Mouse (Mus musculus) yolk sac, embryonic 10.5 days (tissue): Measurements from ENCODE around the gene Stc2.

Experiments
- DNase-seq: peaks from one replicate; pipeline ENCODE4 v3.0.0-alpha.2; 2017; ENCODE audit warnings: low spot score

Gene Stc2

DNA sequence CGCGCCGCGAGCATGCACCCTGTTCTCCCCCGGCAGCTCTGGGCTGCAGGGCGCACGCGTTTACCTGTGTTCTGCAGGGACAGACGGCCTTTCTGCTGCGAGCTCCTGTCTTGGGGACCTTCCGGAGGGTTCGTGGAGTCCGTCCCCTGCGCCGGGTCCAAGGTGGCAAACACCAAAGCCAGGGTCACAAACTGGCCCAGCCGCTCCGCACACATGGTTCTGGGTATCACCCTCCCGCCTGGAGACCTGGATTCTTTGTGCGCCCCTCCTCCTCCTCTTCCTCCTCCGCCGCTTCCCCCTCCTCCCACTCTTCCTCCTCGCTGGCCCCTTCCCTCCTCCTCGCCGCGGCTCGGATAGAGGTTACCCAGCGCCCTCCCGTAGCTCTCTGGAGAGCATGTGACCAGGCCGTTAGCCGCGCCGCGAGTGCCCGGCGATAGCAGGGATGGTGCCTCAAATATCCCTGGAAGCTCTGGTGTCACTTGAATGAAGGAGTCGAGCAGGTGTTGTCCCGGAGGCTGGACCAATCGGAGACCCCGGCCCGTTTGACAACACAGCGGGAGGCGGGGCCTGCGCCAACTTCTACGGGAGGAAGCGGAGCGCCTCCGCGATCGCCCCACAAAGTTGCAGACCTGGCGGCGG lies at the start of gene Stc2:
Gene Stc2 (minus strand): TSS at position 427 of the 639 bp plus-strand sequence.
- DNase-seq = peak; percentile 82

DNA sequence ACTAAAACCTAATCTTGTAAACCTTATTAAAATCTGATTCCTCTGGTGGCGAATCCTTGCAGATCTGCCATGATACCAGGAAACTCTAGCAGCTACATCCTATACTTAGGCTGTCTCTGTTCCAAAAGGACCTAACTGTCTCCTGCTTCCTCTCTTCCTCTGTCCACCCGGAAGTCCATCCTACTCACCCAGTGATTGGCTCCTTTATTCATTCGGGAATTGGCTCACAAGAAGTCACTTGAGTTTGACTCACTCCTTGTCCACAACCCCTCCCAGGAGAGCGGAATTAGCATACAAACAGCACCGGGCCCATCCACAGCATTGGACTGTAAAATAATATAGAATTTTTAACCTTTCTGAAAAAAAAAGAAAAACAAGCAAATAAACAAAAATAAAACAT lies 47.2 kb upstream of the Stc2 start:
- no peak for DNase-seq

DNA sequence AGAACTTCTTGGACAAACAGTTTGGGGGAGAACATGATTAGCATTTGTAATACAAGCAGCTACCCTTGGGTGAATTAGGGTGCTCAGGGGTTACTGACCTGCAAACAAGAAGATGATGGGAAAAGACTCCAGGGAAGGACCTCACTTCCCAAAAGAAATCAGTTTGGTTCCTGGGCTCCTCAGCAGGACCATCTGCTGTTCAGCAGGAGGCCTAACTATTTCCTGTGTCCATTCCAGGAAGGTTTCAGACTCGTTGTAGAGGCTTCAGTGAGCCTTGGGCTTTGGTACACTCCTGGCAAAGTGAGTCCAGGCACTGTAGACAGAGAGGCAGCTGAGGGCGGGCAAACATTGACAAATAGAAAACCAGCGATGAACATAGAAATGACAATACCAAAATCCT lies 42.5 kb upstream of the Stc2 start:
- no peak for DNase-seq

DNA sequence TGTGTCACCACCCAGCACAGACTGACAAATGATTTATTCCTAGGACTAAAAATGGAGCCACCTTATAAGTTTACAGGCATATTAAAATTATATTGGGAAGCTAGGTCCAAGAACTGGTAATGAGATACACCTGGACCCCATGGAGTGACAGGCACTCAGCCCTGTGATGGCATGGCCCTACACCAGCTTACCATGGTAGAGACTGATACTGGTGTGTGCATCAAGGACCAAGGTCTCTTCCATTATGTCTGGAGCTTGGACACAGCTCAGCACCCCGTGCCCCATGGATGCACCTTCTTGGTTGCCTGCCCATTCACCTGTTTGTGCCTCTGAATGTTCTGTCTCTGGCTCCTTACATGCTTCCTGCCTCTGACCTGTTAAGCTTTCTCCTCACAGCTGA lies 36.9 kb upstream of the Stc2 start:
- no peak for DNase-seq

DNA sequence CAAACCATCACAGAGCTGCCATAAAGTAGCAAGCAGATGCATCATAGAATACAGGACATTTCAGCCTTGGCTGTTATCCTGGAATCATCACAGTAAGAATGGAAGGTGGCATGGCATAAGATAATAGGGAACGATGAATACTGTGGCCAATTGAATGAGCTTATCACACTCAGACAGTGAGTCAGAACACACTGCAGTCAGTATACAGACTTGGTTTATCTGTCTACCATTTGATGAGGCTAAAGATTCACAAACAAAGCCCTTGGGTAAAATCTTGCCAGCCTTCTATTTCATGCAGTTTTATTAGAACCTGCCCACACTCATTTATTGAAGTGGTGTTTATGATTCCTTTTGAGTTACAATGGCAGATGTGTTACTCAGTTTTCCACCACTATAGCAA lies 33.2 kb upstream of the Stc2 start:
- no peak for DNase-seq

DNA sequence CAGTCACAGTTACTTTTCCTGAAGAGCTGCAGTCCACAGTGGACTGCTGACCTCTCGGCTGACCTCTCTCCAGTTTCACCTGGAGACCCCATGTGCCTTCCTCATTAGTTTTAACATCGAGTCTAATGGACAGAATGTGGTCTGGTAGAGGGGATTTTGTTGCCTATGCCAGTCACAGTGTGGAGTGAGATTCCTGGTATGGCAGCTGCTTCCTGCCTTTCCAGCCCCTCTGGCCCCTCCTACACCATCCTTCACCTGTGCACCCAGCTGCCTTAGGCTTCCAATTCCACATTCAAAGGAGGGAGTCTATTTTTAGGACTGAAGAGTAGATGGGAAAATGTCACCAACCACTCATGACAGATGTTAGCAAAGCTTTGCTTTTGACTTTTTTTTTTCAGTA lies 28.7 kb upstream of the Stc2 start:
- DNase-seq = no peak

DNA sequence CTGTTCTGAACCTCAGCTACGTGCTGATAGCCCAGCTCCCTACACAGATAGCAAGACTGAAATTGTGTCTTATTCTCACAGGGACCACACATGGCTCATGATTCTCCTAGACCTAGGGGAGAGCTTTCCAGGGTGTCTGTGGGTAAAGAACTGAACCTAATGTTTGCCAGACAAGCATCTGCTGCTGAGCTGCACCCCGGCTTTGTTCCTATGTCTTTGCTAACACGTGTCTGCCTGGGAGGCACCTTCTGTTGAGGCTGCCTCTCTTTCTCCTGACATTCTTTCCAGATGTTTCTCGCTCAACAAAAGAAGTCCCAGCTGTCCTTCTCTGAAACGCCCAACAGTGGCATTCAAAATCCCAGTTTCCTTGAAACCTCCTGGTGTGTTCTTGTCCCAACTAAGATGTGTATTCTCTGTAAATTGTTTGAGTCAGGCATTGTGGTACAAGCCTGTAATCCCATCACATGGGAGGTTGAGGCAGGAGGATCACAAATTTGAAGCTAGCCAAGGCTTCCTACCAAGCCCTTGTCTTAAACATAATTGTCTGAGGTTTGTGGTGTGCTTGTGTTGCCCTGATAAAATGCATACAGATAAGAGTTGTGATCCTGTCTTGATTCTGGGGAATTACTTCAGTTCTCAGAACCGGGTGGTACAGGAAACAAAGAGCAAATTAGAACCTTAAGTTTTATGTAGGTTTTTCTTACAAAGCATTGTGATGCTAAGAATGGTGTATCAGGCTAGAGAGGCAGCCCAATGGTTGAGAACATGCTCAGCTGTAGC lies 27.0 kb upstream of the Stc2 start:
- DNase-seq = no peak

DNA sequence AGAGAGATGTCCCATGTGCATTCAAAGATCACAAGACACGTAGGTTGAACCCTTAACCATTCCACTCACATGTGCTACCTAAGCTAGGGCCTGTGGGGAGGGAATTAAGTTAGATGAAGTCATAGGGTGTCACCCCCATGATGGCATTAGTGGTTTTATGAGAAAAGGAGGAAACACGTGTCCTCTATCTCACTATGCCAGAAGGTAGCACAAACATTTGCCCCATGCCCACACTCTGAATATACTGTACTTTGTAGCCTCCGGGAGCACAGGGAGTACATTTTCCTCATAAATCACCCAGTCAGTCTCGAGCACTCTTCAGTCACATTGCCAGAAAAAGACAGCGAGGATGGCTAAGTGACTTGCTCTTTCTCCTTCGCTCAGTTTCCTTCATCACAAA lies 24.2 kb upstream of the Stc2 start:
- DNase-seq = no peak

DNA sequence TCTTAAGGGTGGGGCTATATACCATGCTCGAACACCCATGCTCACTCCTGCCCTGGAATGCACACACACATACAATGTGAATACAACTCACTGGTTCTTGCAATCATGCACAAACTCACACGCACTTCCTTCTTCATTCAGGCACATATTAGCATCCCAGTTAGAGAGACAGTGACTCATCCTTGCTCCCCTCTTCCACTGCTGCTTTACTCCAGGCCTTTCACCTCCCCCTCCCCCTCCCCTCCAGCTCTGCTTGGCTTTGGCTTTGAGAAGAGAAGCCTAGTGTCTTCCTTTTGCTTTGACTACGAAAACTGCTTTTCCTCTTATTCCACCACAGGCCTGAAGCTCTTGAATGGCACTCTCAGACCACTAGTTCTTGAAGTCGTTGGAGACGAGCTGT lies 22.5 kb upstream of the Stc2 start:
- DNase-seq = no peak

DNA sequence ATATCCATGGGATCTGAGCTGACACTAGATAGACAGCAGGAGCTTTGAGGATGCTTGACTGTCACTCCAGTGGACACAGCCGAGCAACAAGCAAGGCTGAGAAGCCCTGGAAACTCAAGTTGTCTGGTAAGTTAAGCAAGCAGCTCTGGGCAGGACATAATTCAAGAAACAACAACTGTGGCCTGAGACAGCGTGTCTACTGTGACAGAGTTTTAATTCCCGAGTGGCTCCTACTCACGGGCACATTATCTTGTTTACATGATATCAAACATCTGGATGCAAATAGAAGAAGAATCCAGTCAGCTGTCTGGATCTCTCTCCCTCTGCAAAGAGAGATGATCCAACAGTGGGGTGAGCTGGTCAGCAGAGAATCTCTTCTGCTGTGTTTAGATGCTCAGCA lies 19.0 kb upstream of the Stc2 start:
- DNase-seq = no peak

DNA sequence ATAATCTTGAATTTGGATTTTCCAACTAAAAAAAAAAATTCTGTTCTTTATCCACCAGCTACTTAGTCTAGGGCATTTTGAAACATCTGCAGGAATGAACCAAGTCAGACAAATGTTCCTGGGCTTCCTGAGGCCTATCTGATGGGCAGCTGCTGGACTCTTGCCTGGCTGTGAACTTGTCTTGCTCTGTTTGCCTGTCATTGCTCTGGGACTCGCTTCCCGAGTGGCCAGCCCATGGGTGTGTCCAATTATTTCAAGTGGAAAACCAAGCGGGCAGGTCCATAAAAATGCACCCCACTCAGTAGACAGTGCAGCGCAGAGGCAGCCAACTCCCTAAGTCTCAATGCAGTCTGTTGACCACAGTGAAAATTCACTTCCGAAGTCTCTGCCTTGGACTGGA lies 17.7 kb upstream of the Stc2 start:
- no peak for DNase-seq

DNA sequence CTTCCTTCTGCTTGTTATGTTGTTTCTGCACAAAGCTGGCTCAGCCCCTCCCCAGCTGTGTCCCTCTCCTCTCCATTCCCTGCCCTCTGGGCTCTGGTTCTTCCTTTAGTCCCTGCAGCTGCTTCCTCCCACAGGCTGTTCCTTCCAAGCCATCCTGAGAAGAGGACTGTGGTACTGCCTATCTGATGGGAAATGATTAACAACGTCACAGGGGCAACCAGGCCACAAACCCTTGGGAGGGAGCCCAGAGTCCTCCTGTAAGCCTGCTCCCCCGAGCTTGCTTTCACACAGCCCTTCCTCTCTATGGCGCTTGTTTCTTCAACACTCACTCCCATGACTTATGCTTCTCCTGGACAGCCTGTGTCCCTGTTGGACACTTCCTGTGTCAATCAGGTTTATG lies 16.7 kb upstream of the Stc2 start:
- DNase-seq = peak; percentile 2

DNA sequence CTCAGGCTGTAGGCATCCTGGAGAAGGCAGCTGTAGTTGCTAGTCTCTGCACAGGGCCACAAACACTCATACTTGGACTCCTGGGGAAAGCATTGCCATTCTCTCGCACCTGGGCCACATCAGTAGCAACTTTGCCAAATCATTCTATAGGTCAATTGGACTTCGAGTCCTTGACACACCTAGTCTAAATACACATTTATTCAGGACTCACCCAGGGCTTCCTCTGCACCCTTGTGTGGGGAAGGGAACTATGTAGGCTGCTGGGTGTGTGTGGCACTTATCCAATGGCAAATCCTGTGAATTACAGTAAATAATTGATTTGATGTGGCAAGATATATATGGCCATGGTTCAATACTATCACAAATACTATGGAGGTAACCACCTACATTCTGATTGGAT lies 14.1 kb upstream of the Stc2 start:
- no peak for DNase-seq

DNA sequence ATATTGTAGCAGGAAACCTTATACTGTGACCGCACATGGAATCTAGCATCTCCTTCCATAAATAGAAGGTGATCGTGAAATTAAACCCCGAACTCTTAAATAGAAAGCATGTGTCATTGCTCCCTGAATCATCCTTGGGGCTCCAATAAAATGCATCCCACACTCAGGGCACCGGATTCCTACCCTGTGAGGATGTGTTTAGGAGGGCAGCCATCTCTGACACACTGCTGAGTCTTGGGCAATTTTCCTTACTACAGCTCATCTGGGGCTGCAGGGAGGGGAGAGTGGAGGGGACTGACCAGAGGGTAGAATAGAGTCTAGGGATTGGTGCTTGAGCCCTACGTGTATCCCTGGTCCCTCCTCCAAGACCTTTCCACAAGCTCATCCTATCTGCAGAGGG lies 12.3 kb upstream of the Stc2 start:
- no peak for DNase-seq

DNA sequence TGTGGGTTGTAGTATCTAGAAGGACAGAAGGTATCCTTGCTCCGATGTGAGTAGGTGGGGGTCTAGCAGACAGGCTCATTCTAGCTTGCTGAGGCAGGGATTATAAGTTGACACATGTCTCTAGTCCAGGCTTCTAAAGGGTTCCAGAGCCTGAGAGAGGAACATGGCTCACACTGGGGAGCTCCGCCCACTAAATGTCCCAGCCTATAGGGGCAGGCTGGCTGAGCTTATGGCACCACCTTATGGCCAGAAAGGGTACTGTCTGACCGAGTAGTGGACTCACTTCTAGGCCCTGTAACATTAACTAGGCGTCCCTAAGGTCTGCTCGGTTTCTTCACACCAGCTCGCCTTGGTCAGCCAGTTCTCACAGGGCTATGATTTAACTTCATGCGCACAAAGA lies 3.6 kb upstream of the Stc2 start:
- DNase-seq = peak; percentile 14

DNA sequence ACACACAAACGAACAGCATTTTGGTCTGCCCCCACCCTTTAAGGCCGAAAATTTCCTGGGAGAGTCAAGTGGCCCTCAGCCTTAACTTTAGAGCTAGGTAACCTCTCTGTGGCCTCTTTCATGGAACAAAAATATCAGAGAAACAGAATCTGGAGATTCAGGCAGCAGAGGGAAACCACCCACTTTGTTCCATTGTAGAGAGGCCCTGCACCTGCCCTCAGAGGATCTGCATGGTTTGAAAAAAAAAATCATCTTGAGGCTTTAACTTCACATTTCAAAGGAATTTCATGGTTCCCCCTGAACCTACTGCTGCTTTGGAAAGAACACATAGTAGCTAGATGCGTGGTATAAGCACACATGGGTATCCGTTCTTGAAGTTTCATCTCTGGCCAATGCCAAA lies 2.3 kb upstream of the Stc2 start:
- no peak for DNase-seq

DNA sequence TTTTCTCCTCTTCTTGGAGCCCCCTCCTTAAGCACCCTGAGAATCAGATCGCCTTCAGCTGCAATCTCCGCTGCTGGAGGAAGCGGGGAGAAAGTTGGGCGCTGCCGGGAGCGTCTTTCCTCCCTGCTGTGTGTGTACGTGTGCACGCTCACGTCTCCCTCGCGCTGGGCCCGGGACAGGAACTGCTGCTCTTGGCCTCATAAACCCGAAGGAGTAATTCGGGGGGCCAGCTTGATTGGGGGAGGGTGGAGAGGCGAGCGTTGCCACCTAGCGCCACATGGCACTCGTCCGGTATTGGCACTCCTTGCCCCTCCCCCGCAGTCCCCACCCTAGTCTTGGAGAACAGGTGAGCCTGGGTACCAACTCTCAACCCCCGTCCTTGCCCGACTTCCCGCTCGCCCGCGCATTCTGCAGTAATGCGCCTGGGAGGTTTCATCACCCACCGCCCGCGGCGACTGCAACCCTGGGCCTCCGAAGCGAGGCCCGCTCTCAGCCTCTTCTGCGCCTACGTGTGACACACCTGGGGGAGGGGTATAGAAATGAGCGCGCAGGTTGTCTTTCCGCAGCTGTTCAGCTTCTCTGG lies 1.5 kb upstream of the Stc2 start:
- DNase-seq = peak; percentile 17

DNA sequence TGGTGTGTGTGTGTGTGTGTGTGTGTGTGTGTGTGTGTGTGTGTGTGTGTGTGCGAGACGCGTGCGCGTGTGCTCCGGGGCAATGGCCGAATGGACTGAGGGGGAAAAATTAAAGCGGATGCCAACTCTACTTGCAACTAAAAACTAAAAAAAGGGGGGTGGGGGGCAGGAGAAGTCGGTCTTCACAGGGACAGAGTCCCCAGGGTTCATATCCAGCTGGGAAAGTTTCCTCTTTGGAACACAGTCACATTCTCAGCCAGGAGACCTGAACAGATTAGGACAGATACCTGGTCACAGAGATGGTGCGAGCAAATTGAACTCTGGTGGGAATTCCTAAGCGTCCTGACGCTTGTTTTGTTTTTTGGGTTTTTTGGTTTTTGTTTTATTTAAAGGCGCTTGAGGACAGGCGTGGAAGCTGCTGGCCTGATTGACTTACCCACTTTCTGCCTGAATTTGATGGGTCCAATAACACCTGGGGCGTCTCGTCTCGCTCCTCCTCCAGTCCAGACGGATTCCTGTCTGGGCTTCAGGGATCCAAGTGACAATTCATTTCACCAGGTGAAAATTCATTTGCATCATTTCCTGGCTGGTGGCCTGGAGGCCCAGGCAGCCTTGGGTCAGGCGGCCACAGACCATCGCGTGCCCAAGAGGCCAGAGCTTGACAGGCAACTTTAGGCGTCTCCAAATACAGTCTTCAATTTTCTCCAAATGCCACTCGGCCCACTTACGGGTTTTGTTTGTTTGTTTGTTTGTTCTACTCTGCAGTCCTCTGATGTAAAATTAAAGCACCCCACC lies 759 bp upstream of the Stc2 start:
- no peak for DNase-seq

DNA sequence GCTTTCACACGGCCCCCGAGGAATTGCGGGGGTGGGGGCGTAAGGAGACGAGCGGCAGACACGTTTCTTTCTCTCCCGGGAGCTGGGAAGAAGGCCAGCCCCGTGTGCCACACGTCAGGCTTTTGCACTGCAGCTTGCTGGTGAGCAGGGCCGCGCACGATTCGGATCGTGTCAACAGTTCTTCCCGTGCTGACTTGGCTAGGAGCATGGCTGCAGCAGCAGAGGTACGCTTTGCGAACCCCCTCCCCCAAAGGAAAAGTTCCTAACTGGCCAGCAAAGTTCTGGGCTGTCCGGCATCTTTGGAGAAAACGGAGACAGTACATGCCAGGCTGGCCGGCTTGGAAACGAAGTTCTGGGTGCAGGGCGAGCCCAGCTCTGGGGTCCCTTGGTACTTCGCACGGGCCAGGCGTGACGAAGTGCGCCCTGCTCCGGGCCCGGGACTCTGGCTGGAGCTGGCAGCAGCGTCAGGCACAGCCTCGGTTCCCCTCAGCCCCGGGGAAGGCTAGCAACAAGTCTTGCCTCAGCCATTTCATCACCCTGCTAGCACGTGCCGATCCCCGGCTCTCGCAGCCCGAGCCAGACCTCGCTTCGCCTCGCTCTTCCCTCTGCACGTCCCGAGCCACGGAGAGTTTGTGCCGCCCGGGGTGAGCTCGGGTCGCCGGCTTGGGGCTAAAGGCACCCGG lies 768 bp downstream of the Stc2 start:
- peak; percentile 63 for DNase-seq

DNA sequence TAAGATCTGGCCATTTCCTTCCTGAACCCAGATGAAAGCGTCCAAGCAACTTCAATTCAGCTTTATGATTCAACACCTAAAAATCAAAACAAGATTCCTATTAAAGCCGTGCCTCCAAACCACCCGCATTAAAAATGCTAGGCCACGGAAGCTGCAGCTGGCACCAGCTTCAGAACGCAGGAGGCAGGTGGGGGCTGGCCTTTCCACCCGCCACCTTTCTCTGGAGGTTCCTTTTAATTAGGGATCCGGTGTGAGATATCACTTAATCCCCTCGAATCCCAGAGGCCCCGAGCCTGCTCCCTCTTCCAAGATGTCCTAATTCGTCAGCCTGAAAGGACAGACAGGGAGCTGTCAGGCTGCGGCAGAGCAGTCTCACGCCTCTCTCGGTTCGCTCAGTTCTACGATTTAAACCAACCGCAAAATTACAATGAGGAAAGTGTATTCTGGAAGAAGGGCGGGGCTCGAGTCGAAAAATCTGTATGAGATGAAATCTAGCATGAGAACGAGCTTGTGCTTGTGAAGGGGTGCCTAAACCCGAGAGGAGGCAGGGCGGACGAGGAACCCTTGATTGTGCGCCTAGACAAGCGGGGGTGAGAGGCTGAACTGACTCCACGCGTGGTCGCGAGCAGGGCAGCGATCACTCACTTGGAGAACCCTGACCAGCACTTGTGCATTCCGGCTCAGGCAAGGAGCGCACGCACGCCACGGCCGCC lies 1.5 kb downstream of the Stc2 start:
- DNase-seq = peak; percentile 6

DNA sequence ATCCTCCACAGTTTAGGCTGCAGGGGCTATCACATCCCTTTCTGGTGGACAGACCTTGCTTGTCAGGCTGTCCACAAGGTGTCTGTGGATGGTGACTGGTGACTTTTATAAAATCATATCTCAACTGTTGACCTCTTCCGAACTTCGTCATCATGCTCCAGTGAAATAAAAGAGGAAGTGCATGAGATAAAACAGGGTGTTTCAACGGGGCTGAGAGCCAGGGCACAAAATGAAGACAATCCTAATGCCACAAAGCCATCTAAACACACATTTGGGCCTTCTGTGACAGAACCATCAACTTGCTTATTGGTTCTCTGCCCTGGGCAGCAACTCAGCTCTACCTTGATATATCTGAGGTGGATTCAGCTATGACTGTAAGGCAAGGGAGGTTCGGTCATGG lies 3.0 kb downstream of the Stc2 start:
- DNase-seq = no peak

DNA sequence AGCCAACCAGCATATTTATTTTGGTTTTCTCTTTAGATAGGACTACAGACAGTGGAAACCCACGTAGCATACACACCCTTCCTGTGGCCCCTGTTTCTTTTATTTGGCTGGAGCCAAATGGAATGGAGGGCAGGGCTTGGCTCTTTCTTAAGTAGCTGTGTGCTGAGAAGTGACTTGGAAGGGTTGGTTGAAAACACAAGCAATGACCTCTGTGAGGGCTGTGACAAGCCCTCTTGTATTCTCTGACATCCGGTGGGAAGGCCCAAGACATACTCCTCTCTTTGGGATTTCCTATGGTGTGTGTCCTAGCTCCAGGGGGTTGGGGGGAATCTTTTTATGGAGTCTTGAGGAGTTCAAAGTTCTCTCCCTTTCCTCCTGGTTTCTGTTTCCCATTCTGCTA lies 3.5 kb downstream of the Stc2 start:
- no peak for DNase-seq
